Mouse (Mus musculus) midbrain, embryonic 11.5 days (tissue): ENCODE results near the gene Vps35l. TPM values are rescaled to one million over a fixed set of nuclear protein-coding genes. Genes with fewer than 3 reads are reported as not detected.

ENCODE experiments used
- ATAC-seq: fragments of 200-750 bp; cut with Nextera tagmentation; 2 replicates; pipeline ENCODE4 v1.8.0; 2017; ENCODE audit warnings: moderate TSS enrichment, moderate library complexity; ENCODE audit not compliant: low FRiP score
- DNase-seq: peaks from one replicate; pipeline ENCODE4 v3.0.0; 2015; ENCODE audit warnings: low spot score; ENCODE audit errors: missing footprints
- H3K27ac ChIP-seq: fragments of 300-500 bp; sonication (generic); 2 replicates; pipeline ENCODE4 v1.5.1; 2014; ENCODE audit warnings: low read depth, low read length
- H3K27me3 ChIP-seq: fragments of 300-500 bp; sonication (generic); 2 replicates; pipeline ENCODE4 v1.6.1; 2014; ENCODE audit warnings: mild to moderate bottlenecking, low read length, moderate library complexity, mixed read lengths; ENCODE audit not compliant: control insufficient read depth, insufficient read depth
- H3K36me3 ChIP-seq: fragments of 300-500 bp; sonication (generic); 2 replicates; pipeline ENCODE4 v1.6.1; 2014; ENCODE audit warnings: mild to moderate bottlenecking, low read length, moderate library complexity, mixed read lengths; ENCODE audit not compliant: control insufficient read depth, insufficient read depth
- H3K4me1 ChIP-seq: fragments of 300-500 bp; sonication (generic); 2 replicates; pipeline ENCODE4 v1.6.1; 2014; ENCODE audit warnings: low read length; ENCODE audit not compliant: control insufficient read depth, insufficient read depth
- H3K4me2 ChIP-seq: fragments of 300-500 bp; sonication (generic); 2 replicates; pipeline ENCODE4 v1.6.1; 2014; ENCODE audit warnings: mild to moderate bottlenecking, moderate library complexity
- H3K4me3 ChIP-seq: fragments of 300-500 bp; sonication (generic); 2 replicates; pipeline ENCODE4 v1.5.1; 2014; ENCODE audit warnings: low read depth, low read length
- H3K9ac ChIP-seq: fragments of 300-500 bp; sonication (generic); 2 replicates; pipeline ENCODE4 v1.6.1; 2014; ENCODE audit warnings: low read length
- H3K9me3 ChIP-seq: fragments of 300-500 bp; sonication (generic); 2 replicates; pipeline ENCODE4 v1.6.1; 2016; ENCODE audit warnings: low read length; ENCODE audit not compliant: control insufficient read depth
- WGBS: fragments of 180-500 bp; shearing (Covaris S2); extraction: QIAGEN DNeasy Blood & Tissue Kit; methylation state at CpG from one replicate; pipeline ENCODE4 v1.1.7; 2014; 5-methylcytosine and 5-hydroxymethylcytosine counted together
- polyA plus RNA-seq: library from polyadenylated mRNA; unstranded; fragments of >200 nt; fragmentation: Nextera tagmentation; extraction: Ambion mirVana; gene quantifications from 2 replicates; pipeline ENCODE4 v1.2.1, GENCODE M21; 2014

Vps35l gene
- 74.2 and 82.8 TPM in 2 replicates for polyA plus RNA-seq

DNA sequence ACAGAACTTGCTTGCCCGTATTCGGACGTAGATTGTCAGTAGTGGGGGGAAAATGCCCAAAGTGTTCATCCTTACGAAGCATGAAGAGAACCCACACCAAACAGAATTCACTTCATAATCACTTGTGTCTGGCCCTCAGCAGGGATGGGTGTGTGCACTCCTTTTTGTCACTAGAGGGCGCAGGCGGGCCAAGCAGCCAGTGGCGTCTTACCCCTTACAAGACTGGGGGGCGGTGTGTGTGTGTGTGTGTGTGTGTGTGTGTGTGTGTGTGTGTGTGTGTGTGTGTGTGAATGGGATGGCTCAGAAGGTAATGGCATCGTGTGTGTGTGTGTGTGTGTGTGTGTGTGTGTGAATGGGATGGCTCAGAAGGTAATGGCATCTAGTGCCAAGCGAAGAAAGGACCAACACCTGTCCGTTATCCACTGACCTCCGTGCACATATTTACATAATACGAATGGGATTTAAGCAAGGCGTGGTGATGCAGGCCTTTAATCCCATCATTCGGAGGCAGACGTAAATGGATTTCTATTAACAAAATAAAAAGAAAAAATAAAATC is at the start of gene Vps35l:
Gene Vps35l (plus strand): TSS at position 252 of the 557 bp plus-strand sequence.
- DNase-seq (peak; percentile 97), ATAC-seq (peak; percentile 84)
- peaks cover 10% of the 10 kb centered on the region for H3K4me1 ChIP-seq
- peak within 1 kb of the TSS; percentile 77 for H3K9ac ChIP-seq
- H3K27me3 ChIP-seq, result no peaks in the 10 kb centered on the region
- 2% methylated on average over 16 of the region's 16 CpGs for WGBS
- peak within 1 kb of the TSS; percentile 71 for H3K4me3 ChIP-seq
- no peaks in the 10 kb centered on the region for H3K9me3 ChIP-seq
- H3K4me2 ChIP-seq, result peak within 1 kb of the TSS; percentile 76
- H3K36me3 ChIP-seq, result 0 out of 2 replicates have a peak, but pooled peaks cover 2% of the 10 kb centered on the region
- H3K27ac ChIP-seq, result no peak within 1 kb of the TSS

DNA sequence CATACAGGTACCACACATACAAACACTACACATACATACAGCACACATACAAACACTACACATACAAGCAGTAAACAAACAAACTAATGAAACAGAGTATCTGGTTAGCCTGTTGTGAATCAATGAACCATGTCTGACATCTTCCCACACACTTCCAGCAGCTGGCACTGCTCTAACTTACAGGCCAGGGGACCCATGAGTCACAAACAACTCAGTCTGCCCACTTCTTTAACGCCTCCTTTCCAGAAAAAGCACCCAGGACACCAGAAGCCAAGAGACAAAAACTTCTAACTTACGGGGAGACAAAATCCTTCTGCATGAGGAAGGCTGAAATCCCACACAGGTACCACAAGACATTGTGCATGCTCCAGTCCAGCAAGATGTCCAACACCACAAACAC is 48.7 kb upstream of the Vps35l start:
- WGBS, result 88% methylated on average over 2 of the region's 2 CpGs
- H3K27me3 ChIP-seq, result no peaks in the 10 kb centered on the region
- H3K9me3 ChIP-seq, result no peaks in the 10 kb centered on the region
- no peak overlapping the region for H3K4me3 ChIP-seq
- ATAC-seq (no peak), DNase-seq (no peak)
- peaks cover 19% of the 10 kb centered on the region; the same call in 1 of the 2 replicates for H3K36me3 ChIP-seq
- no peak overlapping the region for H3K27ac ChIP-seq
- no peaks in the 10 kb centered on the region for H3K4me1 ChIP-seq
- H3K4me2 ChIP-seq, result no peak overlapping the region
- no peak overlapping the region for H3K9ac ChIP-seq

DNA sequence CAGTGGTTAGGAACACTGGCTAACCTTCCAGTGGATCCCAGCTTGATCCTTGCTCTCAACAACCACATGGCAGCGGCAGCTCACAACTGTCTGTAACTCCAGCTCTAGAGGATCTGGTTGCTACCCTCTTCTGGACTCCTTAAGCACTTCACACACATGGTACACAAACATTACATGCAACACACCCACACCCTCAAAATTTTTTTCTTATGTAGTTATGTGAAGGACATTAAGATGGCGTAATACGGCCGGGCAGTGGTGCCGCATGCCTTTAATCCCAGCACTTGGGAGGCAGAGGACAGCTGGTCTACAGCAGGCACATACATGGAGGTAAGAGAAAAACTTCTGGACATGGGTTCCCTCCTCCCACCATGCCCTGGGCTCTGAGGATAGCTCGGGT is 43.9 kb upstream of the Vps35l start:
- H3K36me3 ChIP-seq, result peaks cover 13% of the 10 kb centered on the region
- H3K9ac ChIP-seq, result no peak overlapping the region
- H3K27me3 ChIP-seq, result no peaks in the 10 kb centered on the region
- no peak overlapping the region for H3K4me2 ChIP-seq
- DNase-seq (no peak), ATAC-seq (no peak)
- no peak overlapping the region for H3K27ac ChIP-seq
- WGBS, result 98% methylated on average over 6 of the region's 6 CpGs
- H3K4me1 ChIP-seq, result no peaks in the 10 kb centered on the region
- no peak overlapping the region for H3K4me3 ChIP-seq
- no peaks in the 10 kb centered on the region for H3K9me3 ChIP-seq

DNA sequence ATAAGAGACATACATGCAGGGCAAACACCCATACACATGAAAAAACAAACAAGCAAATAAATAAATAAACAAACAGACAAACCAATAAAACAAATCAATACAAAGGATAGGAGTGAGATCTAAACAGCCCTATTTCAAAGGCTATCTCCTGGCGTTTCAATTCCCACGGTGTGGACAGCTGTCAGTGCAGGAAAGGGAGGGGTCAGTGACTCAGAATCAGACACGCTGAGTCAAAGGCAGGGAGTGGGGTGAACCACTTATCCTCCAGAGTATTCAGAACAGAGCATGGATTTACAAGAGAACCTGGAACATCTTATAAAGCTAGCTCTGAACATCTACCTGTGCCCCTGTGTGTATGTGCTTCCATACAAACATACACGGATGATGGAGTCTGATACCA is 42.9 kb upstream of the Vps35l start:
- Histone ChIP-seq H3K4me3 (no peak overlapping the region), H3K27me3 (no peaks in the 10 kb centered on the region), H3K4me1 (no peaks in the 10 kb centered on the region), H3K27ac (no peak overlapping the region), H3K4me2 (no peak overlapping the region), H3K9me3 (no peaks in the 10 kb centered on the region), H3K9ac (no peak overlapping the region), H3K36me3 (peaks cover 9% of the 10 kb centered on the region)
- ATAC-seq, result no peak
- 82% methylated on average over 4 of the region's 4 CpGs for WGBS
- DNase-seq, result no peak

DNA sequence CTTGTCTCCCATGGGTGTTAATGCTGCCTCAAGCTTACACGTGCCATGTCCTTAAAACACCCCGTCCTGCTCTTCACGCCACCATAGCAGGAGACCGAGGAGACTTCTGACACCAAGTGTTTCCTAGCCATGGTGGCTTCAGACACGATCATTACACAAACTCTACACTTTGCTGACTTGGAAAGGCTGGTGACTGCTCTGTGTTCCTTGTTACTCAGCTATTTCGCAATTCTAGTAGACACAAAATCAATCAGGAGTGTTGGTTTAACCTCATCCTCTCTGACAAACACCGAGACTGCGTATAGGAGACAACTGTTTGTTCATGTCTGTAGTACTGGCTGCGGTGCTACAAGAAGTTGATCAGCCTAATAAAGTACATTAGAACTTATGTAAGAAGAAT is 41.1 kb upstream of the Vps35l start:
- H3K36me3 ChIP-seq, result peaks cover 9% of the 10 kb centered on the region
- ATAC-seq, result no peak

DNA sequence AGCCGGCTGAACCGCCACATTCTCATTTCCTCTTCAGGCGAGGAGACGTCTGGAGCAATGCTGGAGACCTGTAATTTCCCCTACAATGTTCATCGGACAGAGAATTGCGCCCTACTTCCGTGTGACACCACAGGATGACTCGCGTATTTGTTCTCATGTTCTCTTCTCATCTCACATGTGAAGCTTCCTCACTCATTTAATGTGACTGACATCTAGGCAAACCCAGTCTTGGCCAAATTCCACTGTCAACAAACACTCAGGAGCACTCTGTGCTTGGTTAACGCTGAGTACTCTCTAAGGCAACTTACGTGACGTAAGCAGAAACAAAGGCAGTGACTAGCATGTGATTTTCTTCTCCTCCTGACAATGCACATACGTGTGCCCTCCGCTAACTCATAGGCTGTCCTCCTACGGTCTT is 36.9 kb upstream of the Vps35l start:
- H3K9ac ChIP-seq, result no peak overlapping the region
- peaks cover 2% of the 10 kb centered on the region; the same call in 1 of the 2 replicates for H3K36me3 ChIP-seq
- WGBS, result 96% methylated on average over 15 of the region's 15 CpGs
- no peaks in the 10 kb centered on the region for H3K9me3 ChIP-seq
- H3K4me1 ChIP-seq, result peaks cover 16% of the 10 kb centered on the region
- H3K4me2 ChIP-seq, result no peak overlapping the region
- H3K27me3 ChIP-seq, result no peaks in the 10 kb centered on the region
- H3K4me3 ChIP-seq, result no peak overlapping the region
- DNase-seq, result no peak
- no peak for ATAC-seq
- H3K27ac ChIP-seq, result no peak overlapping the region

More for the DNA sequence above, 41.1 kb upstream of the Vps35l start:
- no peaks in the 10 kb centered on the region for H3K4me1 ChIP-seq
- no peaks in the 10 kb centered on the region for H3K27me3 ChIP-seq
- H3K27ac ChIP-seq, result no peak overlapping the region
- no peaks in the 10 kb centered on the region for H3K9me3 ChIP-seq
- no peak for DNase-seq
- no peak overlapping the region for H3K4me2 ChIP-seq
- 94% methylated on average over 9 of the region's 9 CpGs for WGBS
- H3K4me3 ChIP-seq, result no peak overlapping the region
- H3K9ac ChIP-seq, result no peak overlapping the region

DNA sequence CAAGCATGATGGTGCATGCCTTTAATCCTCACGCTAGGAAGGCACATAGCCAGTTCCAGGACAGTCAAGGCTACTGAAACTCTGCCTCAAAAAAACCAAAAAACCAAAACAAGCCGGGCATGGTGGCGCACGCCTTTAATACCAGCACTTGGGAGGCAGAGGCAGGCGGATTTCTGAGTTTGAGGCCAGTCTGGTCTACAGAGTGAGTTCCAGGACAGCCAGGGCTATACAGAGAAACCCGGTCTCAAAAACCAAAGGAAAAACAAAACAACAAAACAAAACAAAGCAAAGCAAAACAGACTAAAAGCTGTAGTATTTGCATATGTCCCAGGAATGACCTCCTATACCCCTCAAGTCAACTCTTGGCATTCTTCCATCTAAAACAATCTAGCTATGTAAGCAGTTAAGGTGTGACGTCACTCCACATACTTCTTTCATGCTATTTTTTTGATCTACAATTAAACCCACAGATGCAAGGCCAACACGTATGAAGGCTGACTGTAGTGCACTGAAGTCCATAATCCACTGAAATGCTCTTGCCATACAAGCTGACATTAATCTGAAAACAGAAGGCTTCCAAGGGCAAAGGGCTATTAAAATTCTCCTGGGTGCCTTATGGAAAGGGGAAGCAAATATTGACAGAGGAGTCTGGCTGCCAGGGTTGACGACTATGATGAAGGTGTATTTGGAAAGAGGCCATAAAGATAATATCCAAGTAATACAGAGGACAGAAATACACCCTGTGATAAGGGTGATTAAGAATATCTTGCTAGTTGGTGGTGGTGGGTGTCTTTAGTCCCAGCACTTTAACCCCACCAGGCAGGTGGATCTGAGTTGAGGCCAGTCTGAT is 35.8 kb upstream of the Vps35l start:
- Histone ChIP-seq H3K27ac (no peak overlapping the region), H3K36me3 (no peaks in the 10 kb centered on the region), H3K4me1 (peaks cover 16% of the 10 kb centered on the region), H3K4me3 (peak overlapping the region; percentile 89), H3K4me2 (peak overlapping the region; percentile 85), H3K9ac (peak overlapping the region; percentile 6; the same call in 1 of the 2 replicates), H3K27me3 (no peaks in the 10 kb centered on the region), H3K9me3 (no peaks in the 10 kb centered on the region)
- no peak for DNase-seq
- no peak for ATAC-seq
- 82% methylated on average over 9 of the region's 9 CpGs for WGBS

DNA sequence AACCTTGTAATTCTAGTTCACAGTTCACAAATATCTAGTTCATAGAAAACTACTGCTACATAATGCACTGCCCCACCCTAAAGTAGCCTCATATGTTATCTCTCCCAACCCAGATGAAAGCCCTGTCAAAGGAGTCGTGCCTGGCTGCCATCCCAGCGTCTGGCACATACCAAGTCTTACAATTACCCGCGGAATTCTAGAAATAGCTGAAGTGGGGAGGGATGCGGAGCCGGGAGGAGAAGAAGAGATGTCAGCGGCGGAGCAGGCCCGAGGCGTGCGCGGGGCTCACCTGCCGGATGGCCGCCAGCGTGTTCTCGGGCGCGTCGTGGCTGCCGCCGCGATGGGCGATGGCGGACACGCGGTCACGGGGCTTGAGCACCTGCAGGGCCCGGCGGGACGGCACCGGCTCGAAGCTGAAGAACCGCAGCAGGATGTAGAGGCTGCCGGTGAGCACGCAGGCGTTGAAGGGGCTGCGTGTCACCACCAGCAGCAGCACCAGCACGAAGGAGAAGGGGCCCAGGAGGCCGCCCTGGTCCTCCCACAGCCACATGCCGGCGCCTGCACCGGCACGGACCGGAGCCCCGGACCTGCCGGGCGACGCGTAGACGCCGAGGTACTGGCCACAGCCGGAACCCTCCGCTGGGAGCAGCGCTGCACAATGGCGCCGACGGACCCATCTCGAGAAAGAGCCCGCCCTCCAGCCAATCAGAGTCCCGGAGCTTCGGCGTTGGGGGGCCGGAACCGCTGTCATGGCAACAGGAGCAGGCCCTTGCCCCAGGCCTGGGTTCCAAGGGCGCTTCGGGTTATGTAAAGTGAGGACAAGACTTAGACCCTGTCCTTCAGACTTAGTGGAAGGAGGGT is 34.7 kb upstream of the Vps35l start, which contains the start of gene Gde1:
Gene Gde1 (minus strand): TSS at position 678 of the 861 bp plus-strand sequence.
- H3K4me1 ChIP-seq, result peaks cover 16% of the 10 kb centered on the region
- ATAC-seq, result peak; percentile 98
- peak within 1 kb of the TSS; percentile 85 for H3K4me2 ChIP-seq
- no peaks in the 10 kb centered on the region for H3K9me3 ChIP-seq
- H3K9ac ChIP-seq, result peak within 1 kb of the TSS; percentile 95
- no peaks in the 10 kb centered on the region for H3K27me3 ChIP-seq
- peak within 1 kb of the TSS; percentile 89 for H3K4me3 ChIP-seq
- peak; percentile 99 for DNase-seq
- H3K27ac ChIP-seq, result peak within 1 kb of the TSS; percentile 71
- WGBS, result under 1% methylated on average over 66 of the region's 66 CpGs
- H3K36me3 ChIP-seq, result no peaks in the 10 kb centered on the region
